ENCODE assay signal across 17 mouse cellular contexts in genomic region chr19:3950331-3950730, GRCm38 (mm10). TPM values are rescaled to one million over a fixed set of nuclear protein-coding genes. Genes with fewer than 3 reads are reported as not detected.
"Had no signal": no experiment of that assay in that cellular context is flagged by ENCODE, and none has a peak within 500 bp of the region (broad histone marks: within the 10 kb centered on the region; RNA-seq: fewer than 3 reads in every experiment).

No protein-coding gene starts in this region.

- H3K9ac ChIP-seq: limb, embryonic 13.5 days; liver, embryonic 13.5 days; midbrain, embryonic 12.5 days; neural tube, embryonic 13.5 days; stomach, embryonic 15.5 days had no signal

- H3K4me1 ChIP-seq: limb, embryonic 13.5 days; midbrain, embryonic 12.5 days; neural tube, embryonic 13.5 days; stomach, embryonic 15.5 days had no signal

- H3K27me3 ChIP-seq: limb, embryonic 13.5 days; liver, embryonic 13.5 days; midbrain, embryonic 12.5 days; neural tube, embryonic 13.5 days; stomach, embryonic 15.5 days had no signal

- H3K9me3 ChIP-seq: limb, embryonic 13.5 days; liver, embryonic 13.5 days; midbrain, embryonic 12.5 days; neural tube, embryonic 13.5 days; stomach, embryonic 15.5 days had no signal

- DNase-seq: left cerebral cortex, postnatal 4 days; liver, embryonic 13.5 days; lung, adult 18-20 months; retina, postnatal 1 day; right cerebral cortex, postnatal 14 days; thymus, postnatal 36 days had no signal

- H3K27ac ChIP-seq: hindbrain, postnatal 0 days; limb, embryonic 13.5 days; liver, embryonic 13.5 days; midbrain, embryonic 12.5 days; neural tube, embryonic 13.5 days; stomach, embryonic 15.5 days had no signal

- ATAC-seq: hindbrain, postnatal 0 days; midbrain, embryonic 16.5 days had no signal

- H3K4me3 ChIP-seq: limb, embryonic 13.5 days; liver, embryonic 13.5 days; midbrain, embryonic 12.5 days; neural tube, embryonic 13.5 days; stomach, embryonic 15.5 days had no signal

- H3K4me2 ChIP-seq: limb, embryonic 13.5 days; liver, embryonic 13.5 days; midbrain, embryonic 12.5 days; neural tube, embryonic 13.5 days; stomach, embryonic 15.5 days had no signal

- H3K36me3 ChIP-seq: limb, embryonic 13.5 days; liver, embryonic 13.5 days; midbrain, embryonic 12.5 days; neural tube, embryonic 13.5 days; stomach, embryonic 15.5 days had no signal

RNA-seq across cellular contexts. Expression of gene Aldh3b3, which starts 8.1 kb away (rescaled TPM):
- total RNA-seq: hindbrain, postnatal 0 days; layer of hippocampus, adult 8-10 months; layer of hippocampus, postnatal 14 days; left cerebral cortex, postnatal 10 days; left cerebral cortex, postnatal 4 days; megakaryocyte-erythroid progenitor cell, adult 5-6 weeks had no signal
- polyA plus RNA-seq: hindbrain, postnatal 0 days; intestine, embryonic 14.5 days; liver, embryonic 13.5 days; midbrain, embryonic 12.5 days; midbrain, embryonic 16.5 days; neural tube, embryonic 13.5 days had no signal
